Mouse (Mus musculus): ENCODE measurements at regions not wholly inside any gene's neighbourhood (a gene's known extent, or its start where the extent isn't known, plus 50 kb on each side); places are given as distances from the start of the nearest gene placed in this dataset.
"Not testable (repeated sequence)": the region's sequence is repeated elsewhere in the genome, so short reads cannot be mapped to it uniquely, and the experiment has no call there.

DNA sequence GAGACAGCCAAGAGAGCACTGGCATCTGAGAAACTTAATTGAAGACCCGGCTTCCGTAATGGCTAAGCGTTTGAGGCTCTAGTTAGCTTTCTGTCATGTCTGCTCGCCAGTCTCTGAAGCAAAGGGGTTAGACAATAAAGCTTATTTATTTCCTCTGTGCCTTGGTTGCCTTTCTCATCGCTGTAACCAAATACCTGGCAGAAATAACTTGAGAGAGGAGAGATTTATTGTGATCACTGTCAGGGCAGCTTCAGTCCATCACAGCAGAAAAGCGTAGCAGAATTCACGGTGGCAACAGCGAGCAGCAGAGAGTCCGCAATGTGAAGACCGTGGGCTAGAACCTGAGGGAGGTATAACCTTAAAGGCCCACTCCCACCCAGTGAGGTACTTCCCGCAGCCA, 174.2 kb upstream of the Cdkn3 start:
- no peak overlapping the region for H3K27ac ChIP-seq
- no peaks in the 10 kb centered on the region for H3K4me1 ChIP-seq (replicated peaks; ENCODE audit: insufficient read depth, low read length)
- 20% methylated on average over 11 of the region's 11 CpGs for WGBS
- DNase-seq (ENCODE audit: low spot score) (peak; percentile 70), ATAC-seq (replicated peaks; ENCODE audit: low FRiP score, low read depth) (peak; percentile 46; the same call in 1 of the 2 replicates)
- TF ChIP-seq CTCF (IDR thresholded peaks at IDR 0.05; ENCODE audit: low read depth), result no peak
- H3K27me3 ChIP-seq (ENCODE audit: insufficient read depth, low read length), result no peaks in the 10 kb centered on the region
- no peak overlapping the region for H3K9ac ChIP-seq (ENCODE audit: low read depth, low read length)
- peak overlapping the region; percentile 39 for H3K4me2 ChIP-seq (ENCODE audit: low read length)
- no peaks in the 10 kb centered on the region for H3K36me3 ChIP-seq (ENCODE audit: insufficient read depth, low read length)
- H3K4me3 ChIP-seq (replicated peaks; ENCODE audit: low read depth, low read length), result no peak overlapping the region
- H3K9me3 ChIP-seq (replicated peaks; ENCODE audit: low read length), result no peaks in the 10 kb centered on the region

DNA sequence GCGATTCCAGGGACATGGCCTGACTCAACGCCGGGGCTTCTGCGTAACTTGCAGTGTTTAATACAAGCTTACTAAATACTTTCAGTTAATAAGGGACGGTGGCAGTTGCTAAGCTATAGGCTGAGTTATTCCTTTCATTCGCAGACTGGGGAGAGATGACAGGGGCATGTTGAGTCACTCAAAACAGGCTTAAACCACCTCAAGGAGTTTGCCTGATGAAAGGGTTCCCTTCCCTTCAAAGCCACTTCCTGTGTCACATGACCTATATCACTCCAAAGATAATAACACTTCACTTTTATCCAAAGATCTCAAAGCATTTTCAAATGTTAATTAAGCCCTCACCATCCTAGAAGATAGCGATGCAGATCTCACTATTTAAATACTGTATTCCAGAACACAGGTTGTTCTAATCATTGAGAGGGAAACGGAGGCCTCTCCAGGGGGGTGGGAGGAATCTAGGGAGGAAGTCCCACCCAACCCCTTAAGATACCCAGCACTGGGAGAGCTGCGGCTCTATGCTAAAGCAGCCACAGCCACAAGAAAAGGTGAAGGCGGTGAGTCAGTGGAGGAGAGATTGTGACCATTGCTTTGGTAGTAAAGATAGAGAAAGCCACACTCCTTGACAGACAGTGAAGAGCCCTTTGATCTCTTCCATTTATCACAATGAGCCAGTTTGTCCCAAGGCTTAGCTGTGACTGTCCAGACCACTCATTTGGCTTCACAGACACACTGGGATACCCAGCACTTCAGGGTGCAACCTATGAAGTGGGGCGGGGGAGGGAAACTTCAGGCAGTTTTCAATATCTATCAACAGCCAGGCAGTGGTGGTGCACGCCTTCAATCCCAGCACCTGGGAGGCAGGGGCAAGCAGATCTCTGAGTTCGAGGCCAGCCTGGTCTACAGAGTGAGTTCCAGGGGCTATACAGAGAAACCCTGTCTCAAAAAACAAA, 182.0 kb upstream of the Cdkn3 start:
- no peak overlapping the region for H3K4me2 ChIP-seq (ENCODE audit: low read length)

DNA sequence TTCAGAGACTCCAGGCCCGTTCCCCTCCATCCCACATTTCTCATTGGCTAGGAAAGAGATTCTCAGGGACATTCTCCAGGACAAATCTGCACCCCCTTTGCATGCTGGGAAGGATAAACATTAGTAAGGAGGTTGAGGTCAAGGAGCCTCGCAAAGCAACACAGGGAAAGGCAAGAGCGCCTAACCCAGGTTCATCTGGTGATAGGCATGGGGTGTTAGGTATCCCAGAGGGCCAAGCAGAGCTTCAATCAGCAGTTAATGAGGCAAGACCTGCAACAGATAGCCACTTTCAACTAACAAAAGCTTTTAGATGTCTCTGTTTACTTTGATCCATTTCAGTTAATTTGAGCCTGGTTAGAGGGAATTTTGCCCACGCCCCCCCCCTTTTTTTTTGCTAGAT, 184.5 kb upstream of the Cdkn3 start:
- Histone ChIP-seq H3K4me1 (replicated peaks; ENCODE audit: insufficient read depth, low read length) (no peaks in the 10 kb centered on the region), H3K36me3 (ENCODE audit: insufficient read depth, low read length) (no peaks in the 10 kb centered on the region), H3K9me3 (replicated peaks; ENCODE audit: low read length) (no peaks in the 10 kb centered on the region), H3K9ac (ENCODE audit: low read depth, low read length) (no peak overlapping the region), H3K27ac (0 out of 2 replicates have a peak overlapping the region, but pooled peaks have one; percentile 36), H3K4me2 (ENCODE audit: low read length) (no peak overlapping the region), H3K4me3 (replicated peaks; ENCODE audit: low read depth, low read length) (no peak overlapping the region), H3K27me3 (ENCODE audit: insufficient read depth, low read length) (no peaks in the 10 kb centered on the region)
- no peak for TF ChIP-seq CTCF (IDR thresholded peaks at IDR 0.05; ENCODE audit: low read depth)
- WGBS, result 35% methylated on average over 4 of the region's 4 CpGs
- ATAC-seq (replicated peaks; ENCODE audit: low FRiP score, low read depth), result peak; percentile 40; the same call in 1 of the 2 replicates
- peak; percentile 72 for DNase-seq (ENCODE audit: low spot score)

More for the DNA sequence above, 182.0 kb upstream of the Cdkn3 start:
- Histone ChIP-seq H3K4me3 (replicated peaks; ENCODE audit: low read depth, low read length) (no peak overlapping the region), H3K36me3 (ENCODE audit: insufficient read depth, low read length) (no peaks in the 10 kb centered on the region), H3K27ac (no peak overlapping the region), H3K4me1 (replicated peaks; ENCODE audit: insufficient read depth, low read length) (no peaks in the 10 kb centered on the region), H3K9me3 (replicated peaks; ENCODE audit: low read length) (no peaks in the 10 kb centered on the region), H3K9ac (ENCODE audit: low read depth, low read length) (no peak overlapping the region), H3K27me3 (ENCODE audit: insufficient read depth, low read length) (no peaks in the 10 kb centered on the region)
- TF ChIP-seq CTCF (IDR thresholded peaks at IDR 0.05; ENCODE audit: low read depth), result no peak
- 76% methylated on average over 13 of the region's 13 CpGs for WGBS
- ATAC-seq (replicated peaks; ENCODE audit: low FRiP score, low read depth) (no peak), DNase-seq (ENCODE audit: low spot score) (no peak)

DNA sequence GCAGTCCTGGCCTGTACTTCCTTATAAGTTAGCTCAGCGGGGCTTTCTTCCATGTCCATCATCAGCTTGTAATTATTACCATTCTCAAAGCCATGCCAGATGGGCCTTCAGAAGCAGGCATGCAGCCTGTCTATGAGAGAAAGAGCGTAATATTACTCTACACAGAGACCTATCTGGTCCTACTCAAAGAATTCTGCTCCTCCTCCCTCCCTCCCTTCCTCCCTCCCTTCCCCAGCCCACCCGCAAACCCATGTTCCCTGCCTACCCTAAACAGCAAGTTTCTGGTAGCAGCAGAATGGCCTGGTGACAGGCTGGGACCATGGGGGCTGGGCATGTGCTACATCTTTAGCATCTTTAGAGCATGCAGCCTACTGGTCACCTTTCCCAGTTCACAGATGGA, 184.9 kb upstream of the Cdkn3 start:
- Histone ChIP-seq H3K9me3 (replicated peaks; ENCODE audit: low read length) (no peaks in the 10 kb centered on the region), H3K4me3 (replicated peaks; ENCODE audit: low read depth, low read length) (no peak overlapping the region), H3K4me1 (replicated peaks; ENCODE audit: insufficient read depth, low read length) (no peaks in the 10 kb centered on the region), H3K27ac (0 out of 2 replicates have a peak overlapping the region, but pooled peaks have one; percentile 36), H3K9ac (ENCODE audit: low read depth, low read length) (no peak overlapping the region), H3K4me2 (ENCODE audit: low read length) (no peak overlapping the region), H3K27me3 (ENCODE audit: insufficient read depth, low read length) (no peaks in the 10 kb centered on the region), H3K36me3 (ENCODE audit: insufficient read depth, low read length) (no peaks in the 10 kb centered on the region)
- DNase-seq (ENCODE audit: low spot score) (no peak), ATAC-seq (replicated peaks; ENCODE audit: low FRiP score, low read depth) (0 out of 2 replicates have a peak, but pooled peaks have one; percentile 36)
- 65% methylated on average over 3 of the region's 3 CpGs for WGBS
- no peak for TF ChIP-seq CTCF (IDR thresholded peaks at IDR 0.05; ENCODE audit: low read depth)

DNA sequence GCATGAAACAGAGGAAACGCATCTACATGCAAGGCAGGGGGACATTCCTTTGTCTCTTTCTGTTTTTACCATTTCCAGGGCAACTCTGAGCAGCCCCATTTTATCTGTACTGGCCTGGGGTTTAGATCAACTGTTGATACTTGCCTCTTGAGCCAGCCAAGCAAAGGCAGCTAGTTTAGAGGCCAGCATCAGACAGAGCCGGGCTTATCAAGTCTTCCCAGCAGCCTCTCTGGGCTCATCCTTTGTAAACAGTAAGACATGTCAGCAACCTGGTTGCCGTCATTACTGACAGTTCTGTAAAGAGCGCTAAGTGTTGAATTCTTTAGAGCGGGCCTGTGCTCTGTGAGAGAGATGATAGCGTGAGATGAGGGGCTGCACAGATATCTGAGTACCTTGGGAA, 182.9 kb upstream of the Bmp4 start:
- no peaks in the 10 kb centered on the region for H3K9me3 ChIP-seq (replicated peaks; ENCODE audit: low read length)
- DNase-seq (ENCODE audit: low spot score) (no peak), ATAC-seq (replicated peaks; ENCODE audit: low FRiP score, low read depth) (no peak)
- no peak for TF ChIP-seq CTCF (IDR thresholded peaks at IDR 0.05; ENCODE audit: low read depth)
- 58% methylated on average over 6 of the region's 6 CpGs for WGBS
- H3K9ac ChIP-seq (ENCODE audit: low read depth, low read length), result no peak overlapping the region
- H3K4me1 ChIP-seq (replicated peaks; ENCODE audit: insufficient read depth, low read length), result peaks cover 5% of the 10 kb centered on the region; the same call in 1 of the 2 replicates
- no peak overlapping the region for H3K27ac ChIP-seq
- no peaks in the 10 kb centered on the region for H3K27me3 ChIP-seq (ENCODE audit: insufficient read depth, low read length)
- no peak overlapping the region for H3K4me2 ChIP-seq (ENCODE audit: low read length)
- no peaks in the 10 kb centered on the region for H3K36me3 ChIP-seq (ENCODE audit: insufficient read depth, low read length)
- no peak overlapping the region for H3K4me3 ChIP-seq (replicated peaks; ENCODE audit: low read depth, low read length)

DNA sequence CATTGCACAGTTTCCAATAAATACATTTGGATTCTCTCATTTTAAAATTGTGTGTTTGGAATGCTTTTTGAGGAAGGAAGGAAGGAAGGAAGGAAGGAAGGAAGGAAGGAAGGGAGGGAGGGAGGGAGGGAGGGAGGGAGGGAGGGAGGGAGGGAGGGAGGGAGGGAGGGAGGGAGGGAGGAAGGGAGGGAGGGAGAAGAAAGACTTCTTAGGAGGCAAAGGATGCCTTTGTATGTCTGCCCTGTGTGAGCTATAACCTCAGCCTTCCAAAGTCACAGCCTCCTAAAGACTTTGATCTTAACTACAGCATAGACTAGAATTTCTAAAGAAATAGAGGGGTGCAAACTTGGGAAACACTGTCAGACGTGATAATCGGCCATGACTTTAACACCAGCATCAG, 182.5 kb upstream of the Bmp4 start:
- not testable (repeated sequence) for H3K4me2 ChIP-seq (ENCODE audit: low read length); H3K9me3 ChIP-seq (replicated peaks; ENCODE audit: low read length); H3K36me3 ChIP-seq (ENCODE audit: insufficient read depth, low read length); H3K9ac ChIP-seq (ENCODE audit: low read depth, low read length); DNase-seq (ENCODE audit: low spot score); H3K4me1 ChIP-seq (replicated peaks; ENCODE audit: insufficient read depth, low read length); H3K27ac ChIP-seq; H3K4me3 ChIP-seq (replicated peaks; ENCODE audit: low read depth, low read length); H3K27me3 ChIP-seq (ENCODE audit: insufficient read depth, low read length); ATAC-seq (replicated peaks; ENCODE audit: low FRiP score, low read depth)
- WGBS, result 76% methylated on average over 2 of the region's 2 CpGs
